Mouse (Mus musculus): ENCODE measurements at regions not wholly inside any gene's neighbourhood (a gene's known extent, or its start where the extent isn't known, plus 50 kb on each side); places are given as distances from the start of the nearest gene placed in this dataset.

DNA sequence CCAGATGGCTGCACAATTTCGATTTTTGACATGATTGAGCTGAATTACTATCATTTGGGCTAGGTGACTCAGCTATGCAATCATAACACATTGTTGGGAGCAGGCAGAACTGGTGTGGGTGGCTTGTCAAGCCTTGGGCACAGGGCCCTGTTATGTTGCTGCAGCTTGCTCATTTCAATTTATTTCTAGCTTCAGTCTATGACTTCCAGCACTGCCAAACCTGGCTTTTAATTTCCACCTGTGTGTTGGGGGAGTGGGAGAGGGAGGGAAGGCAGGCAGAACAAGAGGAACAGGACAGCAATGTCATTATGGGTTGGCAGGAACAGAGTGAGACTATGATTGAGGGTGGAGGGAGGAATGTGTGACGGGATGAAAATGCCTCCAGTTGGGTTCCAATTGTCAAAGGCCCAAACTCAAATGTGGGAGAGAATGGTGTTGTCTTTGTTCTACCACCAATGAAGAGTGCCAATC lies 102.0 kb upstream of the Agbl1 start:
- DNase-seq (ENCODE audit: extremely low read depth, low read depth, low spot score) = peak; percentile 23

DNA sequence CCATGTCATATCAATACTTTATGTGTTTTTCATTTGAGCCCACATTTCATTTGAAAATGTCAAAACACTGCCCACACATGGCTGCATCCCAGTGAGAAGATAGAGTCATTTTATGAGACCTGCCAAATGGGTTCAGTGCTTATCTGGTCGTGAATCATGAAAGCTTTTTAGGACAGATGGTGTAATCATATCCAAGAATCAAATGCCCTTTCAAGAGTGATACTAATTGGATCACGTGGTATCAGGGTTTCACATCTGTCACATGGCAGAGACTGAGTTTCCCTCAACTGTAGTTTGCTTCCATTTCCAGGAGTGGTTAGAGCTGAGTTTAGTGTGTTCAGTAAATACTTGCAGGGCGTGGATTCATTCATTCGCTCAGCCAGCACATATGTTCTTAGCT lies 87.2 kb upstream of the Agbl1 start:
- DNase-seq (ENCODE audit: extremely low read depth, low read depth, low spot score) = no peak

GRCm38 (mm10) chr7:76146385-76146784 lies 83.3 kb upstream of the Agbl1 start:
- DNase-seq (ENCODE audit: extremely low read depth, low read depth, low spot score) = no peak

DNA sequence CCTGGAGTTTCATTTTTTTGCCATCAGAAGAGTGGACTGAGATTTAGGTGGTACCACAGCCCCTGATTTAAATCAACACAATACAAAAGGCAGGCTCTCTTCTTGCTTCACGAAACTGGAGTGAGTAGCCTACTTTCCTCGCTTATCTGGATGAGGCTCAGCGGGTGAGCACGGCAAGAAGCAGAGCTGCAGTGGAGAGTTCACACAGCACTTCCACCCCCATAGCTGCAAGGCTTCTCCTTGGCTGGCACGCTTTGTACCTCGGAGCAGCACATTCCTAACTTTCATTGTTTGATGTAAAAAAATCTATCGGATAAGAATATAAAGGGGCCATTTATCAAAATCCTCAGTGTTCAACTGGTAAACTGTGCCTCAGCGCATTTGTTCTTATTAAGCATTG lies 72.8 kb upstream of the Agbl1 start:
- DNase-seq (ENCODE audit: extremely low read depth, low read depth, low spot score) = no peak

DNA sequence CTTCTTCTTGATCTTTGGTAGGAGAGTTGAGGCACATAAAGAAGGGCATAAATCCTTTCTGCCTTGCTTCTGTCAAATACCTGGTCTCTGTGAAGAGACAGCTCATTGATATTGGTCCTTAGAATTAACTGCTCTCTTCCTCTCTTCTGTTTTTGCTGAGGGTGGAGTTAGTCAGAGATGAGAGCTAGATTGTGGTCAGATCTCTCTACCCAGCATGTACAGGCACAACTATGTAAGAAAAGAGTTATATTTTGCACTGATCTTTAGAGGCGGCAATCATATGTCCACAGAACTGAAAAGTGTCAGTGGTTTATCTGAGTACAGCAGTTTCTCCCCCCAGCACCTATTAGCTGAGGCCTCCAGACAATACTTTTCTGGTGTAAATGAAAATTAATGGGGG lies 65.5 kb upstream of the Agbl1 start:
- no peak for DNase-seq (ENCODE audit: extremely low read depth, low read depth, low spot score)

DNA sequence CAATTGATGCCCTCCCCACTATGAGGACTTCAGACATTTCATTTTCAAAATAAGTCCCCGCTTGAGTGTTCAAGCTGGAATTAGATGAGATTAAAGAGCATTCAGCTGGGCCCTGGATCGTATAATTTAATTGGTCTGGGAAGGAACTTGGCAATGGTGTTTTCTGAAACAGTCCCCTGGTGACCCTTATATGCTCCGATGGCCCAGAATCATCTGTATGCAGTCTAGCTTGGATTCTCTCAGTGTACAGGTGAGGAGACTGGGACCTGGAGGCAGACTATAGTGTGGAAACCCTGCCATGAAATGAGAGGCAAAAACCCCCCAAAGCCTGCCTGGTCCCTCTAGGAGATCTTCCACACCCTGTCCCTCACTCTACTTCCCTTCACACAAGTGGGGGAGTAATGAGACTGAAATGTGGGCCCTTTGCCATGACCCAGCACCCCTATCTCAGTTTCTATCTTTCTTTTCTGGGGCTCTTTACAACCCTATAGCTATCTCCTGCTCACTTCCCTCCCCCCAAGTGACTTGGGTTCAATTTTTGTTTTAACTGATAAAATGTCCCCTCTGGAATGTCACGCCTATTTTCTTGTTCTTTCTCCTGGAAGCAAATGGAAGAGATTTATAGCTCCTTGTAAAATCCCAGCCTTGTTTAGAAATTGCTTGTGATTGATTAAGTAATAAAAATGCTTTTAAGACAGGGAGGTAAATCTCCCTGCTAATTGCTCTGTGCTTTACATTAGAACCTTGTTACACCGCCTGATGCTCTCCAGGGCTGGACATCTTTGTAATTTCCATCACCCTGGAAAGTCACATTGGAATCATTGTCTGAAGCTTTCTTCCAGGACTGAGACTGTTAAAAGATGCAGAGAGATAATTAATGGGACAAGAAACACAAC lies 64.7 kb upstream of the Agbl1 start:
- no peak for DNase-seq (ENCODE audit: extremely low read depth, low read depth, low spot score)

DNA sequence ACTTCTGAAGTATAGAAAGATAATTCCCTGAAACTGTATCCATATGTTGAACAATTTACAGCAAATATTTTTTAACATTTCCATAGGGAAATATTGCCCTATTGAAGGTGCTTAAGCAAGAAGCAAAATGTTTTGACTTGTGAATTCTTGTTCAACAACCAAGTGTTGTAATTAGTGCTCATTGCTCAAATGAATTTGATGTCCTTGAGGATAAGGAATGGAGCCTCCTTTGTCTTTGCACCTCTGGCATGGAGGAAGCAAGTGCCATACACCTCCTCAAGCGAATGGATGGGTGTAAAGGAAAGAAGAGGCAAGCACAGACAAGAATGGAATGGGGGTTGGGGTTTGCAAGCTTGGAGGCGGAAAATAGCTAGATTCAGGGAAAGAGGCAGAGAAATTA lies 59.2 kb upstream of the Agbl1 start:
- DNase-seq (ENCODE audit: extremely low read depth, low read depth, low spot score) = peak; percentile 76

- DNase-seq (ENCODE audit: extremely low read depth, low read depth, low spot score) = no peak
These were observed 53.5 kb upstream of the Agbl1 start for GRCm38 (mm10) chr7:76176235-76176634.

DNA sequence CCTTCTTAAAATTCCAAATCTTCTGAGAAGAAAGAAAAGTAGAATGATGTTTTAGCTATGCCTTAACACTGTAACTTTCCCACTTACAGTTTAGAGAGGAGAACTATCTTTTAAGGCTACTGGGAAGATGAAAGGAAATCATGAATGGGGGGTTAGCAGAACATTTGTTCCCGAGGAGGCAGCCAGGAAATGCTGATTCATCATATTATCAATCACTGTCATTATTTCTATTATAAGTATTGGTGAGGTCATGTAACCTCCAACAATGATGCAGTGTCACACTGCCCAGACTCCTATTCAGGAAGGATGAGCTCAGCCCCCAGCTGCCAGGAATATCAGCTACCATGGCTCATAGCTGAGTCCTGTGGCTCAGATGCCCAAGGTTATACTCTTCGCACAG lies 52.3 kb upstream of the Agbl1 start:
- no peak for DNase-seq (ENCODE audit: extremely low read depth, low read depth, low spot score)

Measured in fat pad, adult 2 months (tissue).